Mouse (Mus musculus) thymus, adult 18-20 months (tissue): ENCODE data around the gene Morn4.

Source experiments
- DNase-seq, 2 experiments: peaks; one replicate each; pipeline ENCODE4 v3.0.0; 2022; ENCODE audit warnings: mixed read lengths in 2 of 2

Morn4 gene

GRCm38 (mm10) chr19:42037167-42037702 lies 48.9 kb downstream of the Morn4 start:
- DNase-seq = no peak

DNA sequence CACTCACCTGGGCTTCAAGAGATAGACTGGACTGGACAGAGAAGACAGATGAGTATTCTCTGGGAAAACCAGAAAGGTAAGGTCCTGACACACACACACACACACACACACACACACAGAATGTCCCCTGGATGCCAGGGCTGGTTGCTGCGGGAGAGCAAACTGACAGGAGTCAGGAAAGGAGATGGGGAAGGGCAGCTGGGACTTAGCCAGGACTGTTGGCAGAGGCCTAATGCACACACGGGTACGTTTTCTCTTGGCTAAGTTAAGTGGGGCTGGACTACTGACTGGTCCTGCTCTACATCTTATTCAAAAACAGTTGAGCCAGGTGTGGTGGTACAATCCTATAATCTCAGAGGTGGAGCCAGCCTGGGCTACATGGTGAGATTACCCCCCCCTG lies 49.8 kb downstream of the Morn4 start:
- no peak for DNase-seq

DNA sequence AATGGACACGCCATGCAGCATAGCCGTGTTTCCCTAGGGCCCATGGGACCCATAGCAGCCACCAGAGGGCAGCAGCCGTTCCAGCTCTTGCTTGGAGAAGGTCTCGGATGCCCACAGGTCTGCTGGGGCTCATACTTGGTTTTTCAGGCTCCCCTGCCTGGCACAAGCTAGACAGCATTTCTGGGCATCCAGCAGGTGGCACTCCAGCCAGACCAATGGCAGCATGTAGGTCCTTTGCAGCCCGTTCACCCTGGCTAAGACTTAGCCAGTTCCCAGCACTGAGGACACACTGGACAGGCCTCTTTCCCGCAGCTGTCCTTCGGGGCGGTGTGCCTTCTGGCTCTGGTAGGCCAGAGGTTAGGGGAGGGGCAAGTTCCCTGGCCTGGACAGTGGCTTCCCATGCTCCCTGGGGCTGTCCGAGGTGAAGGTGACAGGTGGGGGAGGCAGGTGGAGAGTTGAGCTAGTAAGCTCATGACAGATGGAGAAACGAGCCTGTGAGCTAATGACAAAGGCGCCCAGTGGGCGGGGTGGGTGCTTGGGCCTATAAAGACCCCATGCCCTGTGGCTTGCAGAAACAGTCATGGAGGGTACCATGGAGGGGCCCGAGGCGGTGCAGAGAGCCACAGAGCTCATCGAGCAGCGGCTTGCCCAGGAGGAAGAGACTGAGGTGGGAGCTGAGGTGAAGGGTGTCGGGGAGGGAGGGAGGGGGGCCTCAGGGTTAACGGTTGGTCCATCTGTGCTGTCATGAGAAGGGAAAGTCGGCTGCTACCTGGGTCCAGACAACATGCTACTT lies 50.5 kb downstream of the Morn4 start, which contains the start of gene Ankrd2:
TSS of gene Ankrd2 (plus strand) at position 545 of the 793 bp plus-strand sequence.
- peak; percentile 59 to 65 for DNase-seq

DNA sequence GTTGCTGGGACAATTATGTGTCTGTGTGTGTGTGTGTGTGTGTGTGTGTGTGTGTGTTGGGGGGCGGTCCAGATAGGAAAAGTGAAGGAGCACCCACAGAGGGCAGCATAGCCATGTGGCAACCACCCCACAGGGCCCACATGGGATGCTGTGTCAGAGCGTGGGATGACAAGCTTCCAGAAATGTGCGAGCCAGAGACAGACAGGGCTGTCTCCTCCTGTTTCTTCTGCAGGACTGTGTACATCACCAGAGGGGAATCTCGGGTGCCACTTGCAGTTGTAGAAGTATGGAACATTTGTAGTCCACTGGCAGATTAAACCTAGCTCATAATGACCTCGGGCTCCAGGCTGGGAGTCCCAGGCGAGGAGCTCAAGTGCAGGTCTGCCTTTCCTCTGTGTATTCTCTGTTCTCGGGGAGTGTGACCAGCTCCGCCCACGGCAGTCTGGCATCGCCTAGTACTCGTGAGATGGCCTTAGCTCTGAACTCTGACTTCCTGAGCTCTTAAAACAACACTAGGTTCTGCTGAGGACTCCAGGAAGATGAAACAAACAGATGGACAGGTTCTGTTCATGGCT lies 51.2 kb downstream of the Morn4 start:
- DNase-seq = no peak

DNA sequence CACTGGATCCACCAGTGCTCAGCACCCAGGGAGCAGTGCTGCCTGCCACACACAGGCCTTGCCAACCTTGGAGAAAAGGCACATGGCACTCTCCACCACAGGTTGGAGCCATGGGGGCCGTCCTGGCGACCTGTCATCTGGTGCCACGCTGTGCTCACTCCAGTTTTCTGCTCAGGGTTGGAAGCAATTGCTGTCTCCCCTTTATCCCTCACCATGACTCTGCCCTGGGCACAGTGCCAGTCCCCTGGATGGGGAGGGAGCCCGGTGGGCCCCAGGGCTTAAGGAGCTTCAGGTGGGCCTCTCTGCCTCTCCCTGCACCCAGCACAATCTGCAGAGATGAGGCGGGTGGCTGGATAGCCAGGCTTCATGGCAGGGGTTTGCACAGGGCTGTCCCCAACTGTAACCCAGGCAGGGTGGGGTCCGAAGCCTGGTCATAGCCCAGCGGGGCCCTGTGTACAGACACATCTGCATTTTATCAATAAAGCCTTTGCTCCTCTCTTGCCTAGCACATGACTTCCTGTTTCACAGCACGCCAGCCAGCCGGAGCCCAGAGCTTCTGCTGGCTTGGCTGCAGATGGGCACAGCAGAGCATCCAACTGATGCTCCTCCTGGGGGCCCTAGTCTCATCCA lies 51.9 kb downstream of the Morn4 start:
- DNase-seq = no peak

GRCm38 (mm10) chr19:42033611-42034010 lies 52.5 kb downstream of the Morn4 start:
- DNase-seq = no peak

DNA sequence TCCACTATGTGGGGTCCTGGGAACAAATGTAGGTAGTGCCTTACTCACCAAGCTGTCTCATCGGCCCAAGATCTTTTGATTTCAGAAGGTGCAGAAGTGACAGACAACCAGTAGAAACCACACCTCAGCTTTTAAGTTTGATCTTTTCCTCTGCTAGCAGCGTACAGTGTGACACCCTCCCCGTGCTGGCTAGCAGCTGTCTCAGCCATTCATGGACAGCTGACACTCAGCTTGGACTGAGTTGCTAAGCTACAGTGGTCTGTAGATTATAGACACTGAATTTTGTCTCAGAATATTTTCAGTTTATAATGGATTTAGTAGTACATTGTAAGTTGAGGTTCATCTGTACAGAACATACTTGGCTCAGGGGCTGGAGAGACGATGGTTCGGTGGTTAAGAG lies 55.0 kb downstream of the Morn4 start:
- no peak for DNase-seq

- DNase-seq = peak; percentile 35 to 45
Observed at GRCm38 (mm10) chr19:42026158-42026557, 60.0 kb downstream of the Morn4 start.
